Mouse (Mus musculus): Measurements from ENCODE around the gene 2310011J03Rik. TPM values are rescaled to one million over a fixed set of nuclear protein-coding genes. Genes with fewer than 3 reads are reported as not detected.

2310011J03Rik gene
- polyA plus RNA-seq, 1 experiment from 2014 or later: 36.6 TPM

DNA sequence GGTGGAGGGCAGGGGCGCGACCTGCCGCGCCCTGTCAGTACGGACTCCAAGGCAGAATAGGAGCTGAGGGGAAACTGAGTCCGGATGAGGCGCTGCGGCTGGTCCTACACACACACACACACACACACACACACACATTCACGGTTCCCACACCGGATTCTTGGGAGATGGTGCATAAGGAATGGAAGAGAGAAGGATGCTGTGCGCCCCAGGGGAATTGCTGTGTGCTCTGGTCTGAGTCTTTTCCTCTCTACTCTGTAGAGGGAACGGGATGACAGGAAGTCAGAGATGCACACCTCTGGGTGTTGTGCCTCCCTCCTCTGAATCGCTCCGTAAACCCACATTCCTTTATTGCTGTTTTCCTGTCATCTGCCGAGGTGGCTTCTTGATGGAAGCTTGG, 21.0 kb downstream of the 2310011J03Rik start:
- H3K9me3 ChIP-seq: no peaks in the 10 kb centered on the region
- H3K27me3 ChIP-seq (replicated peaks): peaks cover 79% of the 10 kb centered on the region
- H3K4me3 ChIP-seq: peak overlapping the region; percentile 23
- no peak overlapping the region for H3K27ac ChIP-seq (replicated peaks)
- peaks cover 41% of the 10 kb centered on the region for H3K4me1 ChIP-seq
- no peak for ATAC-seq (ENCODE audit: extremely low read depth, insufficient number of reproducible peaks, low FRiP score, low TSS enrichment)
- WGBS: 14% methylated on average over 14 of the region's 15 CpGs
- peak overlapping the region; percentile 24 for H3K4me2 ChIP-seq
- H3K36me3 ChIP-seq: peaks cover 8% of the 10 kb centered on the region
- H3K9ac ChIP-seq: peak overlapping the region; percentile 40; the same call in 1 of the 2 replicates

DNA sequence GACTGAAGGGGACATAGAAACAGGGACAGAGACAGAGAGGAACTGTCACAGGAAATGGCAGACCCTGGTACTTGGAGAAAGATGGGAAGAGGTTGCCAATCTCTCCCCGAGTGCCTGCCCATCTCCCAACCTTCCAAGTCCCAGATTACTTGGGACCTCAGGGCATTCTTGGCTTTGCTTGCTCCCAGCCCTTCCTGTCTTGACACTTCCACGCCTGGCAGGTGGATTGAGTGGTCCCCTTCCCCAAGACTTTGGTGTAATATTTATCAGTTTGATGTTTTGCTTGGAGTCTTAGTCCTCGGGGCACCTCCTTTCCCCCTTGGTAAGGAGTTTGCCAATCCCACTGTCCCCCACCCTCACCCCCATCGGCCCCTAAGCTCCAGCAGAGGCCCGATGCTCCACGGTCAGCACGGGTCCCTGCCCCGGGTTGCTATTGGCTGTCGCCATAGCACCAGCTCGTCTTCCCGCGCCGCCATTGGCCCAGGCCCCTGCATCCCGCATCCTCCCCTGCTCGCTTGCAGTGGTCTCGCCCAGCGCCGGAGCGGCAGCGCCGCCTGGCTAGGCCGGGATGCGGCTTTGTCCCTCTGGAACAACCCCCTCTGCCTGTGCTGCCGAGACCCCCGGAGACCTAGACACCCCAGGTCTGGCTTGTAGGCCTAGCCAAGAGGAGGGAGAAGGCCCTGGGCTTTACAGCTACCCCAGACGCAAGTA, 21.6 kb downstream of the 2310011J03Rik start:
- Histone ChIP-seq H3K4me1 (peaks cover 47% of the 10 kb centered on the region), H3K9ac (peak overlapping the region; percentile 40; the same call in 1 of the 2 replicates), H3K27ac (replicated peaks) (no peak overlapping the region), H3K9me3 (no peaks in the 10 kb centered on the region), H3K36me3 (peaks cover 14% of the 10 kb centered on the region), H3K4me2 (peak overlapping the region; percentile 24), H3K4me3 (peak overlapping the region; percentile 23), H3K27me3 (replicated peaks) (peaks cover 73% of the 10 kb centered on the region)
- ATAC-seq (ENCODE audit: extremely low read depth, insufficient number of reproducible peaks, low FRiP score, low TSS enrichment): no peak
- 4% methylated on average over 26 of the region's 26 CpGs for WGBS

DNA sequence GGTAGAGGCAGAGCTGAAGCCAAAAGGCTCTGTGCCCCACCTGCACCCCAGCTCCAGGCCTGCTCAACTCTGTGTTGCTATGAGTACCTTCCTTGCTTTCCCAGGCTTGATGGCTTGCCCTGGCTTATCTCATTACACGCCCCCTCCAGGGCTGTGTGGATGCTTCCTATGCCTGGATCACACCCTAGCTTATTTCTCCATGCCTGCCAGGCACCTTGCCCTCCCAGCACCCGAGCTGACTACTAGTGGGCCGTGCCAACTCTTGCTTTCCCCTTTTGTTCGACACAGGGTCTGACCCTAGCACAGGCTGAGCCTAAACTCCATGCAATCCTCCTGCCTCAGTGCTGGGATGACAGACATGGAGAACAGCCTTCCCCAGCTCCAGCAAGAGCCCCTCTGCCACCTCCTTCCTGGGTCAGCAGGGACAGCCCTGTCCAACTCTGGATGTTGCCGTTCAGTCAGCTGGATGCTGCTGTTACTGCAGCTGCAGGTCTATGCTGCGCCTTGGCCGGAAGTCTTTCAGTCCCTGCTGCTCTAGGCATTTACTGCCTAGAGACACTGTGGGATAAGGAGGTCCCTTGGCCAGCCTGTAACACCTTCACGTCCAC, 22.7 kb downstream of the 2310011J03Rik start:
- H3K9ac ChIP-seq: peak overlapping the region; percentile 8; the same call in 1 of the 2 replicates
- H3K4me1 ChIP-seq: peaks cover 53% of the 10 kb centered on the region
- H3K9me3 ChIP-seq: no peaks in the 10 kb centered on the region
- no peak overlapping the region for H3K27ac ChIP-seq (replicated peaks)
- 50% methylated on average over 8 of the region's 8 CpGs for WGBS
- no peak for ATAC-seq (ENCODE audit: extremely low read depth, insufficient number of reproducible peaks, low FRiP score, low TSS enrichment)
- H3K4me3 ChIP-seq: no peak overlapping the region
- peaks cover 63% of the 10 kb centered on the region for H3K27me3 ChIP-seq (replicated peaks)
- H3K4me2 ChIP-seq: no peak overlapping the region
- peaks cover 21% of the 10 kb centered on the region for H3K36me3 ChIP-seq

DNA sequence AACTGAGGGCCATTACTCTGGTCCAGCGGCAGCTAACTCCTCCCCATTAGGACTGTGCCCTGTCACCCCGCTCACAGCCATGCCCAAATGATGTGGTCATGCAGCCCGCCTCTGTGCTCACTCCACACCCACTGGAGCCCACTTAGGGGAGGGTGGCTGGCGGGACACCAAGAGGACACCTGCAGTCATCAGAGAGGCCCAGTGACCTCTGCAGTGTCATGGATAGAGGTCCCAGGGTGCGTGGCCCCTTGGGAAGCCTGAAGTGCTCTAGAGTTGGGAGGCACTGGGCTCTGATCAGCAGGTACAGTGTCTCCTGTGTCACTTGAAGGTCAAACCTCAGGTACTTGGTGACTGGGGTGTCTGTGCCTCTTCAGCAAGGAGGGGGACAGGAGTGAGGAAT, 23.5 kb downstream of the 2310011J03Rik start:
- H3K27me3 ChIP-seq (replicated peaks): peaks cover 55% of the 10 kb centered on the region
- H3K27ac ChIP-seq (replicated peaks): no peak overlapping the region
- no peaks in the 10 kb centered on the region for H3K9me3 ChIP-seq
- peaks cover 47% of the 10 kb centered on the region for H3K4me1 ChIP-seq
- H3K4me3 ChIP-seq: no peak overlapping the region
- 66% methylated on average over 5 of the region's 5 CpGs for WGBS
- no peak for ATAC-seq (ENCODE audit: extremely low read depth, insufficient number of reproducible peaks, low FRiP score, low TSS enrichment)
- H3K36me3 ChIP-seq: peaks cover 21% of the 10 kb centered on the region
- H3K4me2 ChIP-seq: peak overlapping the region; percentile 78
- 0 out of 2 replicates have a peak overlapping the region, but pooled peaks have one; percentile 78 for H3K9ac ChIP-seq

DNA sequence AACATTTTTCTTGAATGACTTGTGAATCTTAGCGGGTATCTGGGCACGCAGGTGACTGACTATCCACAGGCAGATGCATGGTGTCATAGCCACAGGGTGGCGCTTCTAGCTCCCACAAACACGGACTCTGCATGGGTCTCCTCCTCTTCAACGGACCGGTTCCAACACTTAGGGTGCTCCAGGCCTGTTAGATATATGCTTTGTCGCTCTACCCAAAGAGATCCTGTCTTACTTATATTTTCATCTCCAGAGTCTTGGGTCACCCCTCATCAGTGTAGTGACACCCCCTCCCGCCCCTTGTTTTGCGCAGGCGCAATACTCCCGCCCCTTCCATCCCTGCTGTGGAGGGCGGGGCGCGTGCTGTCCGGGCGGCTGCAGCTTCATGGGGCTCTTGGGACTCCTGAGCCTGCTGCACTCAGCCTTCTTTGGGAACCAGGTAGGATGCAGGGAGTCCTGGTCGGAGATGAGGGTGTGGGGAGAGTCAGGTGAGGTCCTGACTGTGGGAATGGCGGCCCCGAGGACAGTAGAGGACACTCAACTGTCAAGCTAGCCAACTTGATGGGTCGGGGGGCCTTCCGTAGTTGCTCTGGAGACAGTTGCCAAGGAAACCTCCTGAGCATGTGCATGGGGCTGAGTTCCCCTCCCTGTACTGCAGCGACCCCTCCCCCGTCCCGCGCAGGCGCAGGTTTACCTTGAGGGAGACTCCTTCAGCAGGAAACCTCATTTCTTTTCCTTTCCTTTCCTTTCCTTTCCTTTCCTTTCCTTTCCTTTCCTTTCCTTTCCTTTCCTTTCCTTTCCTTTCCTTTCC, 24.5 kb downstream of the 2310011J03Rik start, which contains the start of gene Apc2:
Apc2 (plus strand) TSS at position 360 of the 808 bp plus-strand sequence.
- no peak for ATAC-seq (ENCODE audit: extremely low read depth, insufficient number of reproducible peaks, low FRiP score, low TSS enrichment)
- Histone ChIP-seq H3K36me3 (peaks cover 21% of the 10 kb centered on the region), H3K4me1 (peaks cover 46% of the 10 kb centered on the region), H3K4me2 (peak within 1 kb of the TSS; percentile 78), H3K27ac (replicated peaks) (no peak within 1 kb of the TSS), H3K27me3 (replicated peaks) (peaks cover 45% of the 10 kb centered on the region), H3K4me3 (peak within 1 kb of the TSS; percentile 54), H3K9me3 (no peaks in the 10 kb centered on the region), H3K9ac (peak within 1 kb of the TSS; percentile 78)
- WGBS: 1% methylated on average over 26 of the region's 26 CpGs

DNA sequence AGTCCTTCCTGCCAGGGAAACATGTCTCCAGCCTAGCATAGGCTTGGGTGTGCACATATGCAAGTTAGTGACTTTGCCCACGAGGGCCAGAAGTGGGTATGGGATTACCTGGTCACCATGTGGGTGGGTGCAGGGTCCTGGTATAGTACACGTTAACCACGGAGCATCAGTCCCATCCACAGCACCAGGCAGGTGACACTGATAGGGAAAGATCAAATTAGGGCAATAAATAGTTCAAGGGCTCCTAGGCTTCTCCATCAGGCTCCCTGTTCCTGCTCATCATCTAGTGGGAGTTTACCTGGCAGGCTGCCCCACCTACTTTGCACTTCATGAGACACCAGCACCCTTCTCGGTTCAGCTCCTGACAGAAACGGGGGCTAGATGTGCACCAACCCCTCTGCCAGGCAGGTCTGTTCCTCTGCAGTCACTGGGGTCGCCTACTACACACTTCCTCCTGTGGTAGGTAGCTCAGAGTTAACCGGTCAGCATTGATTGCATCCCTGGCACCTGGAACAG, 25.5 kb downstream of the 2310011J03Rik start:
- Histone ChIP-seq H3K36me3 (peaks cover 21% of the 10 kb centered on the region), H3K9ac (no peak overlapping the region), H3K9me3 (no peaks in the 10 kb centered on the region), H3K27me3 (replicated peaks) (peaks cover 36% of the 10 kb centered on the region), H3K4me1 (peaks cover 46% of the 10 kb centered on the region), H3K4me3 (no peak overlapping the region), H3K4me2 (no peak overlapping the region), H3K27ac (replicated peaks) (no peak overlapping the region)
- 40% methylated on average over 7 of the region's 7 CpGs for WGBS
- no peak for ATAC-seq (ENCODE audit: extremely low read depth, insufficient number of reproducible peaks, low FRiP score, low TSS enrichment)

DNA sequence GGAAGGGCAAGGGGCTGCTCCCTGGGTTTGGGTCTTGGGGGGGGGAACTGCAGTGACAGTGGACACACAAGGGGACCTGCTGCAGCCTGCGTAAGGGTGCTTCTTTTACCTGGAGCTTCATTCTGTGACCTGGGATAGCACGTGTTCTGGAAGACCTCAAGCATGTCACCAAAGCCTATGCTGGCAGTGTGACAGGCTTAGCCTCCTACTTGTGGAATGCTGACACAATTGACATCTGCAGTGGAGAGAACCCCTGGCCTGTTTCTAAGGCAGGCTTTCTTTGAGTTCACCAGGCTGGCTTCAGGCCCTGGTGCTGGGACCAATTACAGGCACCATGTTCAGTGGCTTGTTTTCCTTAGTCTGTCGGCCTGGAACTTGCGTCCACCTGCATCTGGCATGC, 26.0 kb downstream of the 2310011J03Rik start:
- Histone ChIP-seq H3K9ac (peak overlapping the region; percentile 41; the same call in 1 of the 2 replicates), H3K4me2 (no peak overlapping the region; the same call in 1 of the 2 replicates), H3K4me3 (0 out of 2 replicates have a peak overlapping the region, but pooled peaks have one; percentile 75)

DNA sequence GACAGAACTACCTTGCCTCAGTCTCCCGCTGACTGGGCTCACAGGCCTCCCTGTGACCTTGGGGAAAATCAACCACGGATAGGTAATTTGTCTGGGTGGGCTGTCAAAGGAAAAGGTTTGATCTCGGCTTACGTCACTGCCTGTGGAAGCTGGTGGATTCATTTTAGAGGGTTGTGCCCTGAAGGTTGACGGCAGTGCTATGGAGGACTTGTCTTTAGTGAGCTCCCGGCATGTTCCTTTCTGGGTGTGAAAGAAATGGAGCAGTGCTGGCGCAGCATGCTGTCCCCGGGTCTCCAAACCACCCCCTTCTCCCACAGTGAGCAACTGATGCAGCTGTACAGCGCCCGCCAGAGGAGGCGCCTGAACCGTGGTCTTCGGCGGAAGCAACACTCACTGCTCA, 27.0 kb downstream of the 2310011J03Rik start:
- Histone ChIP-seq H3K27ac (replicated peaks) (peak overlapping the region; percentile 84), H3K4me3 (peak overlapping the region; percentile 75), H3K27me3 (replicated peaks) (peaks cover 20% of the 10 kb centered on the region), H3K4me2 (peak overlapping the region; percentile 85), H3K4me1 (peaks cover 46% of the 10 kb centered on the region), H3K36me3 (peaks cover 31% of the 10 kb centered on the region), H3K9me3 (no peaks in the 10 kb centered on the region), H3K9ac (peak overlapping the region; percentile 95)
- no peak for ATAC-seq (ENCODE audit: extremely low read depth, insufficient number of reproducible peaks, low FRiP score, low TSS enrichment)
- WGBS: 25% methylated on average over 14 of the region's 14 CpGs

More for the DNA sequence above, 26.0 kb downstream of the 2310011J03Rik start:
- 68% methylated on average over 4 of the region's 4 CpGs for WGBS
- Histone ChIP-seq H3K4me1 (peaks cover 46% of the 10 kb centered on the region), H3K27me3 (replicated peaks) (peaks cover 30% of the 10 kb centered on the region), H3K36me3 (peaks cover 22% of the 10 kb centered on the region), H3K27ac (replicated peaks) (no peak overlapping the region), H3K9me3 (no peaks in the 10 kb centered on the region)
- no peak for ATAC-seq (ENCODE audit: extremely low read depth, insufficient number of reproducible peaks, low FRiP score, low TSS enrichment)

DNA sequence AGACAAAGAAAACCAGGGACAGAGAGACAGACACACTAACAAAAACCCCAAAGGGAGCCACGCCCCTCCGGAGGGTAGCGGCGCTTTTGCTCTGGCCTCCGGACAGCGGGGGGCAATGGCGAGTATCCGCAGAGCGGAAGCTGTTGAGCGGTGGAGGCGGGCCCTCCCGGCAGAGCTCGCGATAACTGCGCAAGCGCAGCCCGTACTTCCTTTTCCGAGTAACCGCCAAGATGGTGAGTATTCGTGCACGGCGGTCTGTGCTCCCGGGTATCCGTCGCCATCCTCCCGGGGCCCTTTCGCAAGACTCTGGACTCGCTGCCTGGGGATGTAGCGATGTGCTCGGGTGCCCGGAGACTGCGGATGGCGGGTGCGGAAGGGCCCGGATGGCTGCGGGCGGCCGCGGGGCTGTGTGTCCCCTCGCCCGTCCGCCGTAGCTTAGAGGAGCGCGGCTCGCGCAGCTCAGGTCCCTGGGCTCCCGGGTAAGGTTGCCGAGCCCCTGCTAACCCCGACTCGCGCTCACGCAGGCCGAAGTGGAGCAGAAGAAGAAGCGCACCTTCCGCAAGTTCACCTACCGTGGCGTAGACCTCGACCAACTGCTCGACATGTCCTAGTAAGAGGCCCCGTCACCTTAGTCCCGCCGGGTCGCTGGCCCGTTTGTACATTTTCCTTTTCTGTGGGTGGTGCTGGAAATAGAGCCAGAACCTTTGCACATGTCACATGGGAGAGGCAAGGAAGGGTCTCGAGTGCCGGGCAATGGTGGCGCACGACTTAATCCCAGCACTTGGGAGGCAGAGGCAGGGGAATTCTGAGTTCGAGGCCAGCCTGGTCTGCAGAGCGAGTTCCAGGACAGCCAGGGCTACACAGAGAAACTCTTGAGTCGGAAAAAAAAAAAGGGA, 27.8 kb downstream of the 2310011J03Rik start, which contains the start of gene Rps15:
Rps15 (plus strand) TSS at position 203 of the 896 bp plus-strand sequence.
- no peaks in the 10 kb centered on the region for H3K9me3 ChIP-seq
- H3K27ac ChIP-seq (replicated peaks): peak within 1 kb of the TSS; percentile 84
- peaks cover 40% of the 10 kb centered on the region for H3K36me3 ChIP-seq
- peak; percentile 83 for ATAC-seq (ENCODE audit: extremely low read depth, insufficient number of reproducible peaks, low FRiP score, low TSS enrichment)
- H3K4me3 ChIP-seq: peak within 1 kb of the TSS; percentile 75
- peaks cover 12% of the 10 kb centered on the region for H3K27me3 ChIP-seq (replicated peaks)
- H3K4me2 ChIP-seq: peak within 1 kb of the TSS; percentile 85
- peaks cover 44% of the 10 kb centered on the region for H3K4me1 ChIP-seq
- under 1% methylated on average over 72 of the region's 72 CpGs for WGBS
- H3K9ac ChIP-seq: peak within 1 kb of the TSS; percentile 95

DNA sequence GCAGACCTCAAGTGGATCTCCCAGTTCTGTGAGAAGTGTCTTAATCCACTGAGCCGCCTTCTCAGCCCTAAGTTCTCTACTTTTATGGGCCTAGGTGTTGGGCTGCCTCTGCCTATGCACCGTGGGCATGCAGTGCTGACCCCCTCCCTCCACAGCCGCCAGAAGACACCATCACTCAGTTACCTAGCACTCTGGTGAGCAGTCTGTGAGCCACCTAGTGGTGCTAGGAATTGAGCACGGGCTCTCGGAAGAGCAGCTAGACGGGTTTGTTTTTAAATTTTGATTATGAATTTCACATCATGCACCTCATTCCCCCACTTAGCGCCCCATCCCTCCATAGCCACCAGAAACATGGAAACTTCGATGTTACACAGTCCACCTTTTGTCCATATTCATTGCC, 31.7 kb downstream of the 2310011J03Rik start:
- Histone ChIP-seq H3K9me3 (no peaks in the 10 kb centered on the region), H3K27me3 (replicated peaks) (no peaks in the 10 kb centered on the region), H3K4me2 (no peak overlapping the region), H3K27ac (replicated peaks) (no peak overlapping the region), H3K4me3 (no peak overlapping the region), H3K4me1 (peaks cover 10% of the 10 kb centered on the region), H3K9ac (no peak overlapping the region), H3K36me3 (peaks cover 63% of the 10 kb centered on the region)
- ATAC-seq (ENCODE audit: extremely low read depth, insufficient number of reproducible peaks, low FRiP score, low TSS enrichment): no peak
- 67% methylated on average over 8 of the region's 8 CpGs for WGBS

Measured in heart, embryonic 13.5 days (tissue).